Mouse (Mus musculus) forebrain, embryonic 16.5 days (tissue): Measurements from ENCODE around the gene Wdfy3. TPM values are rescaled to one million over a fixed set of nuclear protein-coding genes. Genes with fewer than 3 reads are reported as not detected.

Source experiments
- ATAC-seq: fragments of 200-750 bp; cut with Nextera tagmentation; 2 replicates; pipeline ENCODE4 v1.8.0; 2017; ENCODE audit warnings: mild to moderate bottlenecking, moderate library complexity
- H3K27ac ChIP-seq: fragments of 300-500 bp; sonication (generic); 2 replicates; pipeline ENCODE4 v1.5.1; 2014; ENCODE audit warnings: low read length, control low read depth
- H3K27me3 ChIP-seq: fragments of 300-500 bp; sonication (generic); replicated peaks from 2 replicates; pipeline ENCODE4 v1.6.1; 2014; ENCODE audit warnings: low read length; ENCODE audit not compliant: control insufficient read depth, insufficient read depth
- H3K36me3 ChIP-seq: fragments of 300-500 bp; sonication (generic); 2 replicates; pipeline ENCODE4 v1.6.1; 2014; ENCODE audit not compliant: control insufficient read depth, insufficient read depth
- H3K4me1 ChIP-seq: fragments of 300-500 bp; sonication (generic); replicated peaks from 2 replicates; pipeline ENCODE4 v1.6.1; 2014; ENCODE audit warnings: low read length; ENCODE audit not compliant: control insufficient read depth, insufficient read depth
- H3K4me2 ChIP-seq: fragments of 300-500 bp; sonication (generic); 2 replicates; pipeline ENCODE4 v1.6.1; 2014; ENCODE audit warnings: mild to moderate bottlenecking, low read length, control low read depth
- H3K4me3 ChIP-seq: fragments of 300-500 bp; sonication (generic); replicated peaks from 2 replicates; pipeline ENCODE4 v1.5.1; 2014; ENCODE audit warnings: mild to moderate bottlenecking, low read length, control low read depth
- H3K9ac ChIP-seq: fragments of 300-500 bp; sonication (generic); replicated peaks from 2 replicates; pipeline ENCODE4 v1.6.1; 2014; ENCODE audit warnings: low read depth, low read length, control low read depth
- H3K9me3 ChIP-seq: fragments of 300-500 bp; sonication (generic); 2 replicates; pipeline ENCODE4 v1.6.1; 2016; ENCODE audit warnings: low read length; ENCODE audit not compliant: control insufficient read depth
- WGBS: fragments of 180-500 bp; shearing (Covaris S2); extraction: QIAGEN DNeasy Blood & Tissue Kit; methylation state at CpG from one replicate; pipeline ENCODE4 v1.1.7; 2014; 5-methylcytosine and 5-hydroxymethylcytosine counted together
- polyA plus RNA-seq: library from polyadenylated mRNA; unstranded; fragments of >200 nt; fragmentation: Nextera tagmentation; extraction: Ambion mirVana; gene quantifications from 2 replicates; pipeline ENCODE4 v1.2.1, GENCODE M21; 2015

The Wdfy3 gene
- polyA plus RNA-seq, 1 experiment from 2014 or later: 28.0 TPM

DNA sequence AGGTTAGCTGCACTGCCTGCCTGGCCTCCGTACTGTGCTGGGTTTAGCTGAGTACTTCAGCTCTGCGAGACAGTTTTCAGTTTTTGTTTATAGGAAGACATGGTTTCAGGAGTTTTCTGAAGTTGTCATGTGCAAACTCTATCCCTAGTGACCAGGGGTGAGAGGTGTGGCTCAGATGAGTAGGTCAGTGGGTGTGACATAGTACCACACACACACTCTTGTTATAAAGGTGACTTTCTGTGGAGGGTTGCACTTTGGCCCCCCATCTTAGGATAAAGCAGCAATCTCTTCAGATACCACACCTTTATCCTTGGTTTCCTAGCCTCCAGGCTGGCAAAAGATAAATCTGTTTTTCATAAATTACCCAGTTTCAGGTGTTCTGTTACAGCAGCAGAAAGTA, 284.9 kb downstream of the Wdfy3 start:
- no peaks in the 10 kb centered on the region for H3K27me3 ChIP-seq
- no peak overlapping the region for H3K4me3 ChIP-seq
- no peaks in the 10 kb centered on the region for H3K36me3 ChIP-seq
- 98% methylated on average over 2 of the region's 2 CpGs for WGBS
- ATAC-seq: no peak
- H3K9me3 ChIP-seq: no peaks in the 10 kb centered on the region
- H3K9ac ChIP-seq: no peak overlapping the region
- no peaks in the 10 kb centered on the region for H3K4me1 ChIP-seq
- H3K27ac ChIP-seq: no peak overlapping the region
- no peak overlapping the region for H3K4me2 ChIP-seq

DNA sequence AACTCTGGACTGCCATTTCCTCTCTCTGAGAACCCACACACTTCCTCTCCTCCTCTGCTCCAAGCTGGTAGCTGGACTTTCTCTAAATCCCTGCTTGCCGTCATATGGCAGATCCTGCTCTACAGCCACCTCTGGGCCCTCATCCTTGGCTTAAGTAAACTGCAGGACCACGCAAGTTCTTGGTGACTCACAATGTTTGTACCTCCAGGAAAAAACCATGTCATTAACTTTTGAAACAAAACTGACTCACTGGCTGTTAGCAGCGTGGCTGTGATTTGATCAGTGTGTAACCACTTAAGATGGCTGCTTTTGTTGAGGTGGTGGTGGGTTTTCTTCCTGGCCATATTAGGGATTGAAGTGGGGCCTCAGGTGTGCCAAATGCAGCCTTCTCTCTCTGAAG, 285.4 kb downstream of the Wdfy3 start:
- Histone ChIP-seq H3K9me3 (no peaks in the 10 kb centered on the region), H3K27me3 (no peaks in the 10 kb centered on the region), H3K9ac (no peak overlapping the region), H3K36me3 (no peaks in the 10 kb centered on the region), H3K4me2 (no peak overlapping the region), H3K27ac (no peak overlapping the region), H3K4me1 (no peaks in the 10 kb centered on the region), H3K4me3 (no peak overlapping the region)
- ATAC-seq: no peak
- WGBS: 85% methylated on average over 3 of the region's 3 CpGs
